Mouse (Mus musculus): ENCODE results near the gene Mpl. TPM values are rescaled to one million over a fixed set of nuclear protein-coding genes. Genes with fewer than 3 reads are reported as not detected.

Mpl gene
- total RNA-seq, 1 experiment from 2014 or later: not detected

- ATAC-seq (replicated peaks; ENCODE audit: insufficient number of reproducible peaks, low FRiP score, low TSS enrichment, poor library complexity, severe bottlenecking): no peak
Measured at GRCm38 (mm10) chr4:118395289-118395688, 62.0 kb downstream of the Mpl start.

DNA sequence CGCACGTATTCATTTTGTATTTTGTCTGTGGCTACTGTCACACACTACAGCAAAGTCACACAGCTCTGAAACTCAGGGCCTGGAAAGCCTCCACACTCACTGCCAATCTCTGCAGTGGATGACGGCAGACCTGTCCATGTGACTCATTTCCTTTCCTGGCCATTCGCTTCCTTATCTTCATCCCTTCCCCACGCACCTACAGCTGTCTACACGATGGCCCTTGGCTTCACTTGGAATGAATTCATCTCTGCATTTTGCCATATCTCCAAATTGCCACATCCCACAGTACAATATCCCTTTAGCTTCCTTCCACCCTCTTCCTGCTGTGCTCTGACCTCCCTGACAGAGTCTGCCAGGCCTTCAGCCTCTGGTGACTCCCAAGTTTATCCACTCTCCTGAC, 62.8 kb downstream of the Mpl start:
- no peak for ATAC-seq (replicated peaks; ENCODE audit: insufficient number of reproducible peaks, low FRiP score, low TSS enrichment, poor library complexity, severe bottlenecking)

Other genes starting within 250 kb of the Mpl start
- gene Ptprf, start 166.1 kb downstream of the Mpl start, total RNA-seq (2017): not detected in 3 replicates
- 4.9 to 16.2 TPM (median 14.5 TPM) in 3 replicates for gene Szt2, start 48.2 kb downstream of the Mpl start, total RNA-seq (2017)
- 103 to 122 TPM (median 120 TPM) in 3 replicates for gene Med8, start 48.2 kb downstream of the Mpl start, total RNA-seq (2017)
- 47.0 to 63.4 TPM (median 61.8 TPM) in 3 replicates for gene Elovl1, start 29.4 kb downstream of the Mpl start, total RNA-seq (2017)
- gene Cdc20, start 20.2 kb downstream of the Mpl start, total RNA-seq (2017): 1.6 to 3.6 TPM (median 2.0 TPM) in 3 replicates
- gene Tie1, start 32.5 kb upstream of the Mpl start, total RNA-seq (2017): 0.10 TPM in 1 of 3 replicates, not detected in the others
- not detected in 3 replicates for gene 2610528J11Rik, start 69.5 kb upstream of the Mpl start, total RNA-seq (2017)
- gene Tmem125, start 86.5 kb upstream of the Mpl start, total RNA-seq (2017): not detected in 3 replicates
- gene Cfap57, start 163.3 kb upstream of the Mpl start, total RNA-seq (2017): not detected in 3 replicates
- 40.9 to 70.6 TPM (median 54.9 TPM) in 3 replicates for gene Ebna1bp2, start 163.3 kb upstream of the Mpl start, total RNA-seq (2017)
- gene Olfr62, start 201.4 kb upstream of the Mpl start, total RNA-seq (2017): not detected in 3 replicates
- gene Olfr1342, start 235.2 kb upstream of the Mpl start, total RNA-seq (2017): not detected in 3 replicates
- gene Olfr1341, start 246.0 kb upstream of the Mpl start, total RNA-seq (2017): 0.32 TPM in 1 of 3 replicates, not detected in the others

All from monocyte, adult 5-6 weeks (primary cell).